Mouse (Mus musculus): Measurements from ENCODE around the gene F930015N05Rik. TPM values are rescaled to one million over a fixed set of nuclear protein-coding genes. Genes with fewer than 3 reads are reported as not detected.

F930015N05Rik gene
- polyA plus RNA-seq (2012; rRNA removed) = 0.59 and 1.1 TPM in 2 replicates

DNA sequence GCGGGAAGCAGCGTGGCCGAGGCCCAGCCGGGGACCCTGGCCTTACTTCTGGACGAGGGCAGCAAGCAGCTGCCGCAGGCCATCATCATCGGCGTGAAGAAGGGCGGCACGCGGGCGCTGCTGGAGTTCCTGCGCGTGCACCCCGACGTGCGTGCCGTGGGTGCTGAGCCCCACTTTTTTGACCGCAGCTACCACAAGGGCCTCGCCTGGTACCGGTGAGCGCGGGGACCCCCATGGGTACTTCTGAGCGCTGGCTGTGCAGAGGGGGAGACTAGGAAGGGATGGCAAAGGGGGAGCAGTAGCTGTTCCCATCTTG, at the start of gene F930015N05Rik:
TSS of gene F930015N05Rik (minus strand) at position 242 of the 316 bp plus-strand sequence.
- no peak for DNase-seq (ENCODE audit: low read depth)
- TF ChIP-seq CTCF (IDR thresholded peaks at IDR 0.05; ENCODE audit: borderline replicate concordance, extremely low read depth, insufficient read depth, insufficient read length) = no peak
- no peak for TF ChIP-seq POLR2A (IDR thresholded peaks at IDR 0.05; ENCODE audit: borderline replicate concordance, extremely low read depth, insufficient read depth, insufficient read length, poor library complexity, severe bottlenecking)

- DNase-seq (ENCODE audit: low read depth) = no peak
- TF ChIP-seq CTCF (IDR thresholded peaks at IDR 0.05; ENCODE audit: borderline replicate concordance, extremely low read depth, insufficient read depth, insufficient read length) (no peak), POLR2A (IDR thresholded peaks at IDR 0.05; ENCODE audit: borderline replicate concordance, extremely low read depth, insufficient read depth, insufficient read length, poor library complexity, severe bottlenecking) (no peak)
These were observed 45.0 kb upstream of the F930015N05Rik start for GRCm38 (mm10) chr11:64481445-64481844.

DNA sequence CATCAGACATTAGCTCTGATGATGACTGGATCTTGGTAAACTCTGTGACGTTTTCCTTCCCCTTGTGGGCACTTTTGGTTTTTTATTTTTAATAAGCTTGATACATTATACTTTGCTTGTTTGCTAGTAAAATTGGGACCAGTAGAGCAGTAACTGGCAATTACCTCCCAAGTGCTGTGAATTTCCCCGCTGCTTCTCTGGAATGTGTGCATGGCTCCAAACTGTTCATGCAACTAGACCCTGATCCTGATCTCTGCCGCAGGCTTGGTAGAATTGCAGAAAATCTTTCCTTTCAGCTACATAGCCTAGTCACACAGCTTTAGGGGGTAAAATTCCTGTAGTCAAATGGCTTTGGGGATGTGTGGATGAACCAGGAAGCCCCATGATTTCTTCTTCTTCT, 37.2 kb upstream of the F930015N05Rik start:
- no peak for DNase-seq (ENCODE audit: low read depth)
- TF ChIP-seq POLR2A (IDR thresholded peaks at IDR 0.05; ENCODE audit: borderline replicate concordance, extremely low read depth, insufficient read depth, insufficient read length, poor library complexity, severe bottlenecking) (no peak), CTCF (IDR thresholded peaks at IDR 0.05; ENCODE audit: borderline replicate concordance, extremely low read depth, insufficient read depth, insufficient read length) (no peak)

- TF ChIP-seq POLR2A (IDR thresholded peaks at IDR 0.05; ENCODE audit: borderline replicate concordance, extremely low read depth, insufficient read depth, insufficient read length, poor library complexity, severe bottlenecking) = no peak
- no peak for TF ChIP-seq CTCF (IDR thresholded peaks at IDR 0.05; ENCODE audit: borderline replicate concordance, extremely low read depth, insufficient read depth, insufficient read length)
These were observed 34.2 kb upstream of the F930015N05Rik start for GRCm38 (mm10) chr11:64470689-64471088.

DNA sequence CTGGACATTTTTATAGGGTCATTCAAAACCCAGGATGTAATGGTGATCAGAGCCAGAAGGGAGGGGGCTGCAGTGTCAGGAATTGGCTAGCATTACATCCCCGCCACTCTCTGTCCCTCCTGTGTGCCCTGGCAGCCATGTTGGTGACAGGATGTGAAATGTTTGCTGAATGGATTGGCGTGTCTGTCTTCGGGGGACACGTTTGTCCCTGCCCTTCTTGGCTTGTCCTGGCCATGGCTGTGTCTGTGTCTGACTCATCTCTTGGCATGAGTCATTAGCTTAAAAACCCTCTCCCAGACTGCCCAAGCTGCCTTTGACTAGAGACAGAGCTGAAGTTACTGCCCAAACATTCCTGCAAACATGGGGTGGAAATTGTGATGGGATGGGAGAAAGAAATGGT, 32.3 kb upstream of the F930015N05Rik start:
- TF ChIP-seq CTCF (IDR thresholded peaks at IDR 0.05; ENCODE audit: borderline replicate concordance, extremely low read depth, insufficient read depth, insufficient read length) (no peak), POLR2A (IDR thresholded peaks at IDR 0.05; ENCODE audit: borderline replicate concordance, extremely low read depth, insufficient read depth, insufficient read length, poor library complexity, severe bottlenecking) (no peak)
- DNase-seq (ENCODE audit: low read depth) = no peak

More at GRCm38 (mm10) chr11:64470689-64471088, 34.2 kb upstream of the F930015N05Rik start:
- DNase-seq (ENCODE audit: low read depth) = no peak

DNA sequence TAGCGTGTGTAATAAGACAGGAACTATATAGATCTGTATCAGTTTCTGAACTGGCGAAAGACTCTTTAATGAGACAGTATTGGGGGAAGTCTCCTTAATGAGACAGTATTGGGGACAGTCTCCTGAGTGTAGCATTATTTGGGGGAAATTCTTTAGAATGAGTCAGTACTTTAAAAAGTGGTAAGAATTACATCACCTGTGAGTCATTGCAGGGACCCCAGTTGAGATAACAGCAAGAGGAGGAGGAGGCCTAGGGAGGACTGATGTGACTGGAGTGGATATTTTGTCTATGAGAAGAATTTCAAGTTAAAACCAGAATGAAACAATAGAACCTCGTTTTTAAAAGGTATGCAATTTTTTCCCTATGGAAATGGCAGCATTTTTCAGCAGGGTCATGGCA, 25.3 kb upstream of the F930015N05Rik start:
- TF ChIP-seq CTCF (IDR thresholded peaks at IDR 0.05; ENCODE audit: borderline replicate concordance, extremely low read depth, insufficient read depth, insufficient read length) (no peak), POLR2A (IDR thresholded peaks at IDR 0.05; ENCODE audit: borderline replicate concordance, extremely low read depth, insufficient read depth, insufficient read length, poor library complexity, severe bottlenecking) (no peak)
- DNase-seq (ENCODE audit: low read depth) = no peak

DNA sequence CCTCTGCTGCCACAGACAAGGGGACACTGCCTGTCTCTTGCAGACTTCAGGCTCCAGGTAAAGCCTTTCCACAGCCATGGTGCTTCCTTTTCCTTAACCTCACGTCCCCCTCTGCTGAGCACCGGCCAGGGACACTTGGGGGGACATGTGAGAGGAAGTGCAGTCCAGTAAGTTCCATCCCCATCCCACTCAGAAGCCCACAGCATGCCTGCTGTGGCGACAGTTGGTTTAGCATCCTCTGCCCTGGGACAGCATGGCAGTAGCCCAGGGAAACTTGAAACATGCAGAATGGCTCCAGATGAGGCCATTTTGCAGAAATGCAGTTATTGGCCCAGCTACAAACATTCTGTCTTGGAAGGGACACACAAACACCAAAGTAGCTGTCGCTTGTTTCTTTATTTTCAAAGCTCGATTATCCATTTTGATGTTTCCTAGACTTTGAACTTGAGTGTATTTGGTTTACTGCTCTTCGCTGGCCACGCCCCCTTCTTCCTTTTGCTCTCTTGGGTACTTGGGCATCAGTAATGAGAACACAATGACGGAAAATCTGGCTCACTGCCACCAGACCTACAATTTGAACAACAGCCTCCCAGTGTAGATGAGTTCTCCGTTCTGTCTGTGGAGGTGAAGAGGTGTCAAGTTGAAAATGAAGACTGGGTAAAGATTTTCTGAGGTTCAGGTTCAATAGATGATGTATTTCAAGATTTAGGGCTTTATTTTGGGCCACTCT, 12.3 kb upstream of the F930015N05Rik start:
- peak; percentile 87 for DNase-seq (ENCODE audit: low read depth)
- no peak for TF ChIP-seq POLR2A (IDR thresholded peaks at IDR 0.05; ENCODE audit: borderline replicate concordance, extremely low read depth, insufficient read depth, insufficient read length, poor library complexity, severe bottlenecking)
- TF ChIP-seq CTCF (IDR thresholded peaks at IDR 0.05; ENCODE audit: borderline replicate concordance, extremely low read depth, insufficient read depth, insufficient read length) = no peak

DNA sequence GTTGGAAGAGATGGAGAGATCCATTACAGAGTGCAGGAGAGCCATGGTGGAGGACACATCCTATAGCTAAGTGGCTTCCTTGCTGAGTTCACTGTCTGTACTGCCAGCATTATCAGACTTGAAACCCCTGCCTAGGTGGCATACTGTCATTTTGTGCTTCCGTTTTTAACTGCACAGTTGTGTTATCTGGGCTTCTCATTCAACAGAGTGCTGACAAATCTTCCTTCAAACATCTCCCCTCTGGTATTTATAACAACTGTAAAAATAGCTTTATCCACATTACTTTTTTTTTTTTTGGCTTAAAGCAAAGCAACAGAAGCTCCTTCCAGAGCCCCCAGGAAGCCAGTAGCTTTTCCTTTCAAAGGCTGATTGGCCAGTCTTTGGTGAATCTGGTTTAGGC, 8.8 kb upstream of the F930015N05Rik start:
- no peak for TF ChIP-seq POLR2A (IDR thresholded peaks at IDR 0.05; ENCODE audit: borderline replicate concordance, extremely low read depth, insufficient read depth, insufficient read length, poor library complexity, severe bottlenecking)
- TF ChIP-seq CTCF (IDR thresholded peaks at IDR 0.05; ENCODE audit: borderline replicate concordance, extremely low read depth, insufficient read depth, insufficient read length) = no peak
- DNase-seq (ENCODE audit: low read depth) = no peak

- no peak for DNase-seq (ENCODE audit: low read depth)
- TF ChIP-seq POLR2A (IDR thresholded peaks at IDR 0.05; ENCODE audit: borderline replicate concordance, extremely low read depth, insufficient read depth, insufficient read length, poor library complexity, severe bottlenecking) (no peak), CTCF (IDR thresholded peaks at IDR 0.05; ENCODE audit: borderline replicate concordance, extremely low read depth, insufficient read depth, insufficient read length) (no peak)
These were observed 6.2 kb upstream of the F930015N05Rik start for GRCm38 (mm10) chr11:64442701-64443100.

DNA sequence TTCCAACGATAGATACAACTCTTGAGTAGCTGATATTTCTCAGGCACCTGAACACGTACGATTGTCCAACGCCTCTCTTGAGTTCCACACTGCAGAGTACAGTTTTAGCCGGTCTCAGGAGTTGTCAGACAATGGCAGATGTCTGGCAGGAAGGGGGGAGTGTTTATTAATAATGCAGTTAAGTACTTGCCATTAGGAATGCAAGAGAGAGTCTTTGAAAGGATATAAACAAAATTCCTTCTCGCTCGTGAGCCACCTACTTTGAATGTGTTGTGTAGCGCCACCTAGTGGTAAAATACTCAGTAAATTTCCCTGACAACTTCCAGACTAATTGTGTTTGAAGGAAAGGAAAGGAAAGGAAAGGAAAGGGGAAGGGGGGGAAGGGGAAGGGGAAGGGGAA, 5.7 kb upstream of the F930015N05Rik start:
- peak; percentile 91 for DNase-seq (ENCODE audit: low read depth)
- TF ChIP-seq POLR2A (IDR thresholded peaks at IDR 0.05; ENCODE audit: borderline replicate concordance, extremely low read depth, insufficient read depth, insufficient read length, poor library complexity, severe bottlenecking) = no peak
- peak; percentile 50; the same call in 1 of the 2 replicates for TF ChIP-seq CTCF (IDR thresholded peaks at IDR 0.05; ENCODE audit: borderline replicate concordance, extremely low read depth, insufficient read depth, insufficient read length)

GRCm38 (mm10) chr11:64438909-64439308, 2.5 kb upstream of the F930015N05Rik start:
- TF ChIP-seq POLR2A (IDR thresholded peaks at IDR 0.05; ENCODE audit: borderline replicate concordance, extremely low read depth, insufficient read depth, insufficient read length, poor library complexity, severe bottlenecking) (no peak), CTCF (IDR thresholded peaks at IDR 0.05; ENCODE audit: borderline replicate concordance, extremely low read depth, insufficient read depth, insufficient read length) (peak; percentile 24; the same call in 1 of the 2 replicates)
- DNase-seq (ENCODE audit: low read depth) = peak; percentile 37

GRCm38 (mm10) chr11:64437721-64438120, 1.3 kb upstream of the F930015N05Rik start:
- TF ChIP-seq CTCF (IDR thresholded peaks at IDR 0.05; ENCODE audit: borderline replicate concordance, extremely low read depth, insufficient read depth, insufficient read length) (no peak), POLR2A (IDR thresholded peaks at IDR 0.05; ENCODE audit: borderline replicate concordance, extremely low read depth, insufficient read depth, insufficient read length, poor library complexity, severe bottlenecking) (no peak)
- peak; percentile 17 for DNase-seq (ENCODE audit: low read depth)
